Mouse (Mus musculus): ENCODE measurements at regions not wholly inside any gene's neighbourhood (a gene's known extent, or its start where the extent isn't known, plus 50 kb on each side); places are given as distances from the start of the nearest gene placed in this dataset.

- TF ChIP-seq CTCF (conservative IDR thresholded peaks at IDR 0.05; ENCODE audit: low read length) (no peak), NANOG (IDR thresholded peaks at IDR 0.05; ENCODE audit: borderline replicate concordance, low read length) (peak; percentile 52; the same call in 1 of the 2 replicates), POU5F1 (IDR thresholded peaks at IDR 0.05; ENCODE audit: borderline replicate concordance, low read length) (no peak)
Measured at GRCm38 (mm10) chr14:92860723-92861122, 1029.8 kb downstream of the Pcdh9 start.

Measured in E14TG2a.4 (cell line).